29 mouse cellular contexts compared by ENCODE assay signal in genomic region chr2:5793771-5794170, GRCm38 (mm10). TPM values are rescaled to one million over a fixed set of nuclear protein-coding genes. Genes with fewer than 3 reads are reported as not detected.
DNase-seq lines count a peak whose midpoint lies in the region; ATAC-seq and TF ChIP-seq lines count a peak whose summit lies in the region.
"Had no signal": no experiment of that assay in that cellular context is flagged by ENCODE, and none has a peak within 500 bp of the region (broad histone marks: within the 10 kb centered on the region; RNA-seq: fewer than 3 reads in every experiment).

No protein-coding gene starts in this region.

- no peak for TF ChIP-seq EP300 in liver, postnatal 0 days (IDR thresholded peaks at IDR 0.05; ENCODE audit: low read depth)

- H3K9me3 ChIP-seq in liver, postnatal 0 days (ENCODE audit: low read length) = no peaks in the 10 kb centered on the region
- no peaks in the 10 kb centered on the region for H3K9me3 ChIP-seq in liver, embryonic 12.5 days (replicated peaks)
- H3K9me3 ChIP-seq: embryonic facial prominence, embryonic 13.5 days; forebrain, embryonic 10.5 days; heart, embryonic 13.5 days; liver, embryonic 13.5 days had no signal

- ATAC-seq in liver, postnatal 0 days = no peak; the same call in 1 of the 2 replicates
- no peak for ATAC-seq in liver, embryonic 12.5 days
- ATAC-seq: forebrain, embryonic 16.5 days; intestine, postnatal 0 days; midbrain, embryonic 16.5 days had no signal

- H3K27ac ChIP-seq in liver, postnatal 0 days (ENCODE audit: low read depth) = no peak overlapping the region
- H3K27ac ChIP-seq in liver, embryonic 12.5 days = no peak overlapping the region
- H3K27ac ChIP-seq: embryonic facial prominence, embryonic 13.5 days; forebrain, embryonic 10.5 days; gastrocnemius, adult 2 months; heart, adult 2 months; heart, embryonic 13.5 days; hindbrain, embryonic 14.5 days; liver, embryonic 13.5 days had no signal

- H3K27me3 ChIP-seq in liver, postnatal 0 days (ENCODE audit: insufficient read depth, low read length) = no peaks in the 10 kb centered on the region
- H3K27me3 ChIP-seq in liver, embryonic 12.5 days (replicated peaks) = no peaks in the 10 kb centered on the region
- H3K27me3 ChIP-seq: embryonic facial prominence, embryonic 13.5 days; heart, embryonic 13.5 days; liver, embryonic 13.5 days had no signal

- H3K9ac ChIP-seq in liver, postnatal 0 days (replicated peaks) = no peak overlapping the region
- H3K9ac ChIP-seq in liver, embryonic 12.5 days = no peak overlapping the region
- H3K9ac ChIP-seq: embryonic facial prominence, embryonic 13.5 days; heart, embryonic 13.5 days; hindbrain, embryonic 14.5 days; liver, embryonic 13.5 days had no signal

- no peak overlapping the region for H3K4me3 ChIP-seq in liver, postnatal 0 days (ENCODE audit: low read depth, low read length)
- no peak overlapping the region for H3K4me3 ChIP-seq in liver, embryonic 12.5 days
- H3K4me3 ChIP-seq: embryonic facial prominence, embryonic 13.5 days; forebrain, embryonic 10.5 days; gastrocnemius, adult 2 months; heart, adult 2 months; heart, embryonic 13.5 days; liver, embryonic 13.5 days had no signal

- peaks cover 42% of the 10 kb centered on the region for H3K36me3 ChIP-seq in liver, postnatal 0 days (replicated peaks; ENCODE audit: insufficient read depth, low read length)
- peaks cover 59% of the 10 kb centered on the region for H3K36me3 ChIP-seq in liver, embryonic 12.5 days

- 85% methylated on average over 10 of the region's 10 CpGs for WGBS in liver, postnatal 0 days (ENCODE audit: insufficient replicate concordance)
- WGBS in liver, embryonic 12.5 days (ENCODE audit: insufficient replicate concordance) = 85% methylated on average over 10 of the region's 10 CpGs

- H3K4me1 ChIP-seq in liver, postnatal 0 days (ENCODE audit: insufficient read depth) = no peaks in the 10 kb centered on the region; the same call in 1 of the 2 replicates
- no peaks in the 10 kb centered on the region for H3K4me1 ChIP-seq in liver, embryonic 12.5 days
- H3K4me1 ChIP-seq: embryonic facial prominence, embryonic 13.5 days had no signal

- no peak overlapping the region for H3K4me2 ChIP-seq in liver, postnatal 0 days (ENCODE audit: low read depth, low read length)
- no peak overlapping the region for H3K4me2 ChIP-seq in liver, embryonic 12.5 days
- H3K4me2 ChIP-seq: embryonic facial prominence, embryonic 13.5 days; heart, embryonic 13.5 days; hindbrain, embryonic 14.5 days; liver, embryonic 13.5 days; midbrain, embryonic 11.5 days had no signal

- peak; percentile 86 for DNase-seq in heart, adult 11 months
- DNase-seq in heart, adult 9 months (ENCODE audit: low spot score in 2 of 2) = no peak
- DNase-seq in liver, postnatal 0 days = peak; percentile 27
- DNase-seq in kidney, postnatal 25 days = peak; percentile 55 to 63
- DNase-seq in layer of hippocampus, adult 11-12 months (ENCODE audit: low spot score) = no peak
- no peak for DNase-seq in cerebellum, postnatal 25 days
- DNase-seq: B cell, adult 2 months; cerebellum, adult 8-10 months; cerebellum, postnatal 36 days; gastrocnemius, adult 2 months; gastrocnemius, postnatal 36 days; heart, adult 2 months; heart, postnatal 10 days; left cerebral cortex, postnatal 4 days; liver, embryonic 13.5 days; lung, adult 2 months; lung, postnatal 10 days; right cerebral cortex, adult 18-20 months; spleen, adult 18-20 months; thymus, postnatal 14 days had no signal

- TF ChIP-seq CTCF in liver, postnatal 0 days (IDR thresholded peaks at IDR 0.05; ENCODE audit: low read depth) = no peak

RNA-seq across cellular contexts. Expression of gene Nudt5, which starts 51.0 kb away (rescaled TPM):
- 23.8 and 25.7 TPM in 2 replicates for polyA plus RNA-seq in liver, postnatal 0 days (2015; fragmentation: Nextera tagmentation; extraction: Ambion mirVana)
- polyA plus RNA-seq in liver, embryonic 12.5 days (2016; fragmentation: Nextera tagmentation; extraction: Ambion mirVana) = 84.4 and 86.6 TPM in 2 replicates

RNA-seq across cellular contexts. Expression of gene Cdc123, which starts 51.2 kb away (rescaled TPM):
- polyA plus RNA-seq in liver, postnatal 0 days (2015; fragmentation: Nextera tagmentation; extraction: Ambion mirVana) = 122 and 136 TPM in 2 replicates
- 195 and 200 TPM in 2 replicates for polyA plus RNA-seq in liver, embryonic 12.5 days (2016; fragmentation: Nextera tagmentation; extraction: Ambion mirVana)

Comparison
In these comparisons a context has a peak if more than half of its experiments do, and no peak if none do; other contexts are left out.
1. DNase-seq: peak in heart, adult 11 months (single experiment), liver, postnatal 0 days (single experiment) and kidney, postnatal 25 days (2 of 2); none in heart, adult 9 months (0 of 2), layer of hippocampus, adult 11-12 months (single experiment) and cerebellum, postnatal 25 days (0 of 2).